Mouse (Mus musculus): Measurements from ENCODE around the gene Rpa3.

The Rpa3 gene

GRCm38 (mm10) chr6:8259004-8259666 lies at the start of gene Rpa3, which contains the start of the genes Umad1 and Gm45062:
Gene Rpa3 (minus strand): TSS chr6:8259173.
Gene Umad1 (plus strand): TSS chr6:8259288.
Gene Gm45062 (plus strand): TSS chr6:8259450.
- peak; percentile 97 for DNase-seq (ENCODE audit: low read depth, low spot score)

DNA sequence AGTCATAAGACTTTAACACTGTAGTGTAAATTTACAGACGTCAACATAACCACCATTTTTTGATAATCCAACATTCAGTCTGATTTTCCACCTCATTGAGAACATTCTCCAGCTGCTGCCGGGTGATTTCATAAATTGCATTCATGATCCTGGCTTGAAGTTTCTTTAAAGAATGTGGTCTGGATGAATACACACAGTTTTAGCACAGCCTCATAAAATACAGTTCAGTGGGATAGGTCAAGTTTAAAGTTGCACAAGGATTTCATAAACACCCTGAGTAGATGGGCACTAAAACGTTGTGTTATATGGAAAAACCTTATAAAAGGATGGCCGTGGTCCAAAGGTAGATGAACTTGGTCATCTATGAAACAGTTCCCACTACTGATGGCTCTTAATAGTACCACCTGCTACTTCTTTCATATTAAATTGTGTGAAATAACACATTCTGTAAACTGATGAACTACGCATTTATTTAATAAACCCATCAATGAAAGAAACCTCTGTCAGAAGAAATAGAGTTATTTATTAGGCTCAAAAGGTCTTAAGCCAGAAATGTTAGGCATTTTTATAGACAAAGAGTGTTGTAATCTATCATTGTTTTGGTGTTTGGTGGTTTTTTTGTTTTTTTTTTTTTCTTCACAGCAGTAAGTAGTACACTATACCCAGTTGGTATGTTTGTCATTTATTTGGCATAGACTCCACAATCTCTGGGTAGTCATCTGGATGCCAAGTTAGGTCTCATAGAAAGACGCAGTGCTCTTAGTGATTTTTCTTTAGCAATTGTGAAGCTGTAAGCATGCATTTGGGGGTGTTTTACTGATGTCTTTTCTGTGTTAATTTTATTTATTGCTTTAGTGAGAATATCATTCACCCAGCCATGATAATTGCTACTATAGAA lies 49.2 kb upstream of the Rpa3 start:
- DNase-seq (ENCODE audit: low read depth, low spot score) = no peak

- DNase-seq (ENCODE audit: low read depth, low spot score) = no peak
These were observed 40.3 kb upstream of the Rpa3 start for GRCm38 (mm10) chr6:8299066-8299863.

GRCm38 (mm10) chr6:8294048-8294784 lies 35.2 kb upstream of the Rpa3 start:
- no peak for DNase-seq (ENCODE audit: low read depth, low spot score)

- DNase-seq (ENCODE audit: low read depth, low spot score) = no peak
These were observed 30.0 kb upstream of the Rpa3 start for GRCm38 (mm10) chr6:8288755-8289580.

DNA sequence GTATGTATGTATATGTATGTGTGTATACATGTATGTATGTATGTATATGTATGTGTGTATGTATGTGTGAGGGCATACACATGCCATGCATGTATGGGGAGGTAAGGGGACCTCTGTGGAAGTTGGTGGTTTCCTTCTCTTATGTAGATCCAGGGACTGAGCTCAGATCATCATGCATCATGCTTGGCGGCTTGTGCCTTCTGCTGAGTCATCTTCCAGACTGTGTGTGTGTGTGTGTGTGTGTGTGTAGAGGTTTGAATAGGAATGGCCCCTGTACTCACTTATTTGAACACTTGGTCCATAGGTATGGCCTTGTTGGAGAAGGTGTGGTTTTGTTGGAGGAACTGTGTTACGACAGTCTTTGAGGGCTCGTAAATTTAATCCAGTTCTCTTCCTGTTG lies 27.2 kb upstream of the Rpa3 start:
- no peak for DNase-seq (ENCODE audit: low read depth, low spot score)

DNA sequence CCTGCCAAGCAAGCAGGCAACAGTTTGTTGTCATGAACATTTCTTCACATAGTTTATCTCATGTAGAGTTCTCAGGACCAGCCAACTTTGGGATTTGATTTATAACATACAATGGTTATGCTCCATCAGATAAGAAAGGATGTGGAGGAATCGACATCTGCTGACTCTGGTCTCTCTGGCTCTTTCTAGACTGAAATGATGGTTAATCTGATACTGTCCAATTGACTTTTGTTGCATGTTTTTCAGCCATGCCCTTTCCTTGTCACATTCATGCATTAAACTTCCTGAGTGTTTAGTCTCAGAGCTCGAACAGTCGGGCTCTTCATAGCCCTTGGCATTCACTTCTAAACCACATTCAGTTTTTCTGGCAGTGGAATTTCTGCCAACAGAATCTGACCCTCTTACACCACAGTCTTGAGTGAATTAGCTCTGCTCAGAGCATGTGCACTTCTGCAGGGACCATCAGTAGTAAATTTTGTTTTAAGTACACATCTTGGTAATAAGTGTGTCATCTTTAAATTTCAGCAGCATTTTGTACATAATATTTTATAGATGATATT lies 26.5 kb upstream of the Rpa3 start:
- DNase-seq (ENCODE audit: low read depth, low spot score) = no peak

DNA sequence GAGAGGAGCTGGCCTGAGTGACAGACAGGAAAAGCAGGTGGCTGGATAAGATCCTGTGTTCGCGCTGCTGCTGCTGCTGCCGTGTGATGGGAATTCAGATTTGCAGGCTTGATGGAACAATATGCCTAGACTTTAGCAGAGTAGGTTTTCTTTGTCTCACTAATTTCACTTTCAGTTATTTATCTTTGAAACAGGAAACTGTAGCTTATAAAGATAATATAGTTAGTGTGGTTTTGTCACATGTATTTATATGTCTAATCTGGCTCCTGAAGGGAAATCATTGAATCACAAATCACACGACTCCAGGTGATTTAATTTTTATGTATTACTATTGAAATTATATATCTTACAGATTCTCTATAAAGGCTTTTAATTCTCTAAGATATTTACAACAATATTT lies 24.3 kb upstream of the Rpa3 start:
- no peak for DNase-seq (ENCODE audit: low read depth, low spot score)

DNA sequence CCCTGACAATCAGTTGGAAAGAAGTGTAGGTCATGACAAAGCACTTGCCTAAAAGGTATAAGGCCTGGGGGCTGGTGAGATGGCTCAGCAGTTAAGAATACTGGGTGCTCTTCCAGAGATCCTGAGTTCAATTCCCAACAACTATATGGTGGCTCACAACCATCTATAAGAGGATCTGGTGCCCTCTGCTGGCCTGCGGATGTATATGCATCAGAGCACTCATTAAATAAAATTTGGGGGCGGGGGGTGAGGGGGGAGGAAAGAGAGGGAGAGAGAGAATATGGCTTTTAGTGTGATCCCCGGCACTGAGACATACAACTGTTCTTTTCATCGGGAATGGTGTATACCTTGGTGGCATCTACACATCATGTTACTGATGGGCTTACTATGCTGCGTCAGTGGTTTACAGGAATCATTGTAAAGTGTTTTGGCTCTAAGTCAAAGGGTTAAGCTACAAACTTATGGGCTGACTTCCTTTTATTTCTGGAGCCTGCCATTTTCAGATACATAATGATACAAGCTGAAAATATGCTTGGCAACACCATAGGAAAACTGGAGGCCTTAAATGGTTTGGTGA lies 19.5 kb upstream of the Rpa3 start:
- no peak for DNase-seq (ENCODE audit: low read depth, low spot score)

GRCm38 (mm10) chr6:8276431-8276830 lies 17.5 kb upstream of the Rpa3 start:
- no peak for DNase-seq (ENCODE audit: low read depth, low spot score)

DNA sequence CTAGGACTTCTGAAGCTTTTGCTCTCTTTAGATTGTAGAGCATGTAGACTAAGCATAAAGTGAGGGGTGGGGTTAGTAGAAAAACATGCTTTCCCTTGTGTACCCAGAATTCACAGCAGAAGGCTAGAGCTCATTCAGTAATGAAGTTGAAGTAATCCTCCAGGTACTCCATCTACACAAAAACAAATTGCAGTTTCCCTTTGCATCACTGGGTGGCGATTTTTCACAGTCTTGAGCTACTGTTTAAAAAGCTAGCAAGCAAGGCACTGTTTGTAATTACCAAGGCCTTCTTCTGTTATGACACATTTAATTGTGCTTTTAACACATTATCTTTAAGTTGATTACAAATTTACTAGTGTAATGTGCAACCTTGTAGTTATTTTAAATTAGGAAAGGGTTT lies 16.1 kb upstream of the Rpa3 start:
- DNase-seq (ENCODE audit: low read depth, low spot score) = no peak

DNA sequence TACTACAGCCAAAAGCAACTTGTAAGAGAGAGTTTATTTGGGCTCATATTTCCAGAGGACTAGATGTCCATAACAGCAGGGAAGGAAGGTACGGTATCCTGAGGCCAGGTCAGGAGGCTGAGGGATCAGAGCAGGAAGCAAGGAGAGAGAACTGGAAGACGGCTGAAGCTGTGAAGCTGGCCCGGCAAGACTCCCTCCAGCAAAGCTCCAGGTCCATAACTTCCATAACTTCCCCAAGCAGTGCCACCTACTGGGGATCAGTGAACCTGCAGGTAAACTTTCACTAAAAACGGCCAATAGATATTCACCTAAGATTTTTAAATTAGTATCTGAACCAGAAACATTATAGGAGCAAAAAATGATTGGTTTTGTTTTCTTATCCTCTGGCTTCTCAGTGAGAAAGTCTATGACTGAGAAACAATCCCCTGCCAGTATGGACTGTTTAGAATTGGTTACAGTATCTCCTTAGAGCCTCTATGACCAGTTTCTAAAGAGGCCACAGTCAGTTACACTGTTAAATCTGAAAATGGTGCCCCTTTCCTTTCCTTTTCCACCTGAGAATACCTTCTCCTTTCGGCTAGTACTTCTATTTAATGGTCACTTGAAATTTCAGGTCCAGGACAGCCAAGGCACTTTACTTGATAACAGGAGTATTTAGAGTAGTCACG lies 15.5 kb upstream of the Rpa3 start:
- DNase-seq (ENCODE audit: low read depth, low spot score) = peak; percentile 45

DNA sequence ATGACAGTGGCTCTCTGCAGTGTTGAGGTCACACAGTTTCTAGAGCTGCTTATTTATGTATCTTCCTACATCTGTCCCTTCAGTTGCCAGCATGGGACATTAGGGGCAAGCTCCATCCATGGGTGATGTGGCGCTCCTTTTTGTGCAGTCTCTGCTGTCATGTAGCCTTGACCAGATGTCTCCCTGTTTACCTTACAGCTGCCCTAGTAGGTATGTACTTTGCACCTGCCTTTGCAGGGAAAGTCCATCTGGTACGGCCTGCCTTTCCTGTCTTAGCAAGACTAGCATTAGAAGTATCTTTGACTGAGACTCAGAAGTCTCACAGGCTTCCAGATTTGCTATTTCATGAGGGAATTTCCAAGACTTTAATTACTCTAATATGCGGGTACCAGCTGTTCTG lies 12.1 kb upstream of the Rpa3 start:
- DNase-seq (ENCODE audit: low read depth, low spot score) = no peak

GRCm38 (mm10) chr6:8259667-8260044 lies 683 bp upstream of the Rpa3 start:
- DNase-seq (ENCODE audit: low read depth, low spot score) = no peak

DNA sequence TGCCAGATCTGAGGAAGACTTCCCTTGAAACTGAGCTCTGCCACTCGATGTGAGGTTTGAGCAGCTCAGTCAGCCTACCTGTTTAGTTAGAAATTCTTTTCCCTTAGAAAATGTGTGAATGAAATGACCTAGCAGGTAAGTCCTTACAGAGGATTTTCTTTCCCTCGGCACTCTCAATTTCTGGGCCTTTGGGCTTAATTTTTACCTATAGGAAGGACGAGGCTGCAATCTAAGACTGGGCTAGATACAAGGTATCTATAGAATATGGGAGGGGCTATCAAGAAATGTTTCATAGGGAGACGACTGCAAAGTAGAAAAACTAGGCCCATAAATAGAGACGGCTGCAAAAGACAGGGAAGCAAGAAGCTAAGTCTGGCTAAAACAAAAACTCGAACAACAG lies 657 bp downstream of the Rpa3 start:
- no peak for DNase-seq (ENCODE audit: low read depth, low spot score)

GRCm38 (mm10) chr6:8228596-8228995 lies 30.4 kb downstream of the Rpa3 start:
- no peak for DNase-seq (ENCODE audit: low read depth, low spot score)

GRCm38 (mm10) chr6:8227035-8227434 lies 31.9 kb downstream of the Rpa3 start:
- no peak for DNase-seq (ENCODE audit: low read depth, low spot score)

DNA sequence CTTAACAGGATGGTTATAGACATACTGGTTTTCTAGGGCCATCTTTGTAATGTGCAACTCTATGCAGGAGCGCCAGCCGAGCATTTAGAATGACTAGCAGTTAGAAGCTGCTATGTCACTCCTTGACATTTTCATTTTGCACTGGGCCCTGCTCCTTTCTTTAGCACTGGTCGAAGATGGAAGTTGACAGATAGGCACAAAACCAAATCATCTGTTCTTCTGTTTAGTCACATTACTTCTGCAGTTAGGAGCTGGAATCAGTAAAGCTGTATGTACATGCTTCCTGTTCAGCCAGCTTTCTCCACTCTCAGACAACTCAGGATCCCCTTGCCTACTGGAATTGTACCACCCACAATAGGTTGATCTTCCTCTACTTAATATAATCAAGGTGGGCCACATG lies 48.3 kb downstream of the Rpa3 start:
- DNase-seq (ENCODE audit: low read depth, low spot score) = peak; percentile 6

GRCm38 (mm10) chr6:8209866-8210186 lies 49.1 kb downstream of the Rpa3 start:
- DNase-seq (ENCODE audit: low read depth, low spot score) = no peak
